Mouse (Mus musculus) fat pad, adult 2 months (tissue): ENCODE measurements at regions not wholly inside any gene's neighbourhood (a gene's known extent, or its start where the extent isn't known, plus 50 kb on each side); places are given as distances from the start of the nearest gene placed in this dataset.

Source experiments
- DNase-seq: peaks from one replicate; pipeline ENCODE4 v3.0.0-alpha.2; 2011; ENCODE audit warnings: low read depth, low spot score; ENCODE audit errors: extremely low read depth

DNA sequence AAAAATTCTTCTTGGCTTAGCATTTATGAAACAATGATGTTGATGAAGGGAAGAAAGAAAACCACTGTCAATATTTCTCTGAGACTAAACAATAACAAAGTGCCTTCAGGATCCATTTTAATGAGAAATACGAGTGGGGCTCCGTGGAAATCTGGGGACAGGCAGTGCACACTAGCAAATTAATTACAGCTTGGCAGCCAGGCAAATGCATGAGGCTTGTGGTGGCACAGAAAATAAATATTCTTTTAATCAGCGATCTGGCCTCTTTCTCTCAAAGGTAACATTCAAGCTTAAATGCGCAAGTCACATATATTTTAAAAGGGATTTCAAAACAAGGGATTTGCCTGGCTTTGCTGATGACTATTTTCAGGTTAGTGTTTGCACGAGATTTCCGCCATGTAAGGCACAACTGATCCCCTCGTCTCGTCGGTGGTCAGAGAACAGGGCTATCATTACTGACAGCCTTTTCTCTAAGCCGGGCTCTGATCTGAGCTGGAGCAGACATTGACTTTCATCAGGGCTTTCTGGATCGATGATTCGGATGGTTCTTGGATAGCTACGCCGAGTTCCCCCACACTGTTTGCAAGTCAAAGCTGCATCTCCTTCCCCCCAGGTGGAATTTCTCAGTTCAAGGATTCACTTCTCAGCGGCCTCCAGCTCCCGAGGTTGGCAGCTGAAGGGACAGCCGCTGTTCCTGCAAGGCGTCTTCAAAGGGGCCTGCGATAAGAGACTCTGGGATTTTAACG is 109.1 kb upstream of the Ptbp2 start:
- DNase-seq = no peak

DNA sequence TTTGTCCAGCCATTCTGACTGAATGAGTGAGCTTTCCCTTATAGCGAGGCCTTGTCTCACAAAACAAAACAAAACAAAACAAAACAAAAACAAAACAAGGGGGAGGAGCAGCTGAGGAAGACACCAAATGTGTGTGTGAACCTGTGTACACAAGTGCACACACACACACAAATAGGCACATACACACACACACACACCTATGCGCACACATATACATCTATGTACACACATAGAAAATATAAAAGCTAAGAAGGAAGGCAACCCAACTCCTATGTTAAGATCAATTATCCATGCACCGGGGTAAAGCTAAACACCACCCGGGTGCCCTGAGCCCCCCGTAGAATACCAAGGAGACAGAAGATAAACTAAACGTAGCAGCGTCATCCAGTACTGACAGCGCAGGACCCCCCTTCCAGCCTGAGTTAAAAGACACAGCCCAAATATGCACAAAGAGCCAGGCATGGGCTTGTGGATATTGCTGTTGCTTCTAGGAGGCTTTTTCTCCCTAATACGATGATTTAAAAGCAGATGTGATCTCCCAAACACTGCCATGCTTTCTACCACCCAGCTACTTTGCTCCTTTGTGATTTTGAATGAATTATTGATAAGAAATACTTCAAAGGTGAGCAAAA is 108.4 kb upstream of the Ptbp2 start:
- no peak for DNase-seq

DNA sequence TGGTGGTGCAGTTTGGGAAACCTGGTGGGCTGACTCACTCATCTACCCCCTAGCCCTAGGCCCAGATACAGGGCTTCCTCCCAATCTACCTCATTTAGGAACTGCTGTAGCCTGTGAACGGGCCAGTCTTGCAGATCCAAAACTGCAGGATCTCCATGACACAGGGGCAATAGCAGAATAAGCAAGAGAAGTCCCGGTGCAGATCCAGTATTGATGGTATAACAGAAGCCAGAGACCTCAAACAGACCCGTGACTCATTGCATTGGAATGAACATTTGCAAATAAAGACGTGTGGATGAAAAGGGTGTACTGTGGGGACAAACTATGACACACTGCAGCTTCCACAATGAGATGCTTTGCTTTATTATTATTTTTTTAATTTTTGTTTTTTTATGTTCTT is 106.6 kb upstream of the Ptbp2 start:
- DNase-seq = no peak

DNA sequence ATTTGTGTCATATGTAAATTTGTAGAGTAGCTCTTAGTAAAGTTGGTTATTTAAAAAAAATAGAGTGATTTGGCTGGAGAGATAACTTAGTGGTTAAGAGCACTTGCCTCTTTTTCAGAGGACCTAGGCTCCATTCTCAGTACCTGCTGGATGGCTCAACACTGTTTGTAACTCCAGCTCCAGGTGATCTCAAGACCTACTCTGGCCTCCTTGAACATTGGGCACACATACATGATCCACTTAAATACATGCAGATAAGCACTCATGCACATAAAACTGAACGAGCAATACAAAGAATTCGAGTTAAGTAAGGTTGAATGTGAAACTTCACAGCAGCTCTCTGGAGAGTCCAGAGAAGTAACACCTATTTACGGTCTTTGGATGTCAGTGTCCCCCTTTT is 104.2 kb upstream of the Ptbp2 start:
- no peak for DNase-seq

DNA sequence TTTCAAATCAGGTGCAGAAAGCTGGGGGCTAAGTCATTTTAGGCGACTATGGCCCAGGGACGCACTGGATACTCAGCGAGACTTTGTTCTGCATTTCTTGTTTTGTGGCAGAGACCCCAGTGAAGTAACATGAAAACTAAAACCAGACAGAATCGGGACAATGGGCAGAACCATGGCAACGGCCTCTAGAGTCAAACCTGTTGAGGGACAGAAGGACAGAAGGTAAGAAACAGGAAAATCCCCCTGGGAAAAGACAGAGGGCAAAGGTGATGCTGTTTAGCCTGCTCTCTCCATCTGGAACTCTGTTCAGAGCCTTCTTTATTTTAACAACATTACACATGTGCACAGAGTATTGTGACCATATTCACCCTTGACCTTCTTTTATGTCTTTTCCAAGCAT is 92.1 kb upstream of the Ptbp2 start:
- DNase-seq = no peak

DNA sequence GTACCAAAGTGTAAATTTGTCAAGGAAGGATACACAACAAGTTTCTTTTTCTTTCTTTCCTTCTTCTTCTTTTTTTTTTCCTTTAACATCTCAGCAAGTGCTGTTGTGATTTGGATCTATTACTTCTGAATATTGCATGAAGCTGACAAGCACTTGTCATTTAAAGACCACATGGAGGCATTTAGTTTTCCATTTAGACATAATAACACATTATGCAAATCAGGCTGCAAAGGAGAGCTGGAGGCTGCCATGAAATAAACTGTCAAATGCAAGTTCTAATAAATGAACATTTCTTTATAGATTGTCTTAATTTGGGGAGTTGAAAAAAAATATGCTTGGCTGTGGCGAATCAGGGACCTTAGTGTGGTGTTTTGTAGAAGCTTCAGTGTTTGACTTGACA is 90.8 kb upstream of the Ptbp2 start:
- DNase-seq = no peak

DNA sequence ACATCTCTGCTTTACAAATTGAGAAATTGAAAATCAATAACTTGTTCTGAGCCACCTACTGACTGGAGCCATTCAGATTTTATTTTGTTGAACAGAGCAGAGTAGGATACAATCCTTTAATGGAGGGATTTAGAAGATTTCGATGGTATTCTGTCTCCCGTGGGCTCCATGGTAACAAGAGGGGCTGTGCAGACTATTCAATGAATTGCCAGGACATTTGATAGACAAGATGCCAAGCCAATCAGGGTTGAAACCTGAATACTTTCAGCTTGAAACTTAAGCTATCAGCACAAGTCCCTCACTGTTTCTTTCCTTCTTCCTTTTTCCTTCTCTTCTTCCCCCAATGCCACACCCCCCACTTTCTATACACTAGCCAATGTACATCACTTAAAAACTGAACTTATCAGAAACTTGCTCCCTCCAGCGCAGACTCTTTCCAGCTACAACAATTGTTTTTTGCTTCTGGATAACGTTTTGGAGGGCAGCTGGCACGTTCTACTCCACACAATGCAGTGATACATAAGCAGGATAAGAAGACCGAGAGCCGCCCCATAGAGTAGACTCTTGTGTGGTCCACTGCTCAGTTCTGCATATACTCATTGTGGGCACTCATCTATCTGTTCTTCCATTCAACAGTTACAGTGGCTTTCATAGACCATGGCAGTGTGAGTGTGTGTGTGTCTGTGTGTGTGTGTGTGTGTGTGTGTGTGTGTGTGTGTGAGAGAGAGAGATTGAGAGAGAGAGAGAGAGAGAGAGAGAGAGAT is 78.1 kb upstream of the Ptbp2 start:
- no peak for DNase-seq
